Mouse (Mus musculus): ENCODE measurements around the gene Lhfpl3.

- TF ChIP-seq CTCF (IDR thresholded peaks at IDR 0.05; ENCODE audit: low read depth) (no peak), EP300 (IDR thresholded peaks at IDR 0.05; ENCODE audit: low read depth) (no peak)
Measured at GRCm38 (mm10) chr5:23042862-23043261, 297.0 kb downstream of the Lhfpl3 start.
